Comparison of ENCODE assay signal across 8 mouse cellular contexts in the genomic region with DNA sequence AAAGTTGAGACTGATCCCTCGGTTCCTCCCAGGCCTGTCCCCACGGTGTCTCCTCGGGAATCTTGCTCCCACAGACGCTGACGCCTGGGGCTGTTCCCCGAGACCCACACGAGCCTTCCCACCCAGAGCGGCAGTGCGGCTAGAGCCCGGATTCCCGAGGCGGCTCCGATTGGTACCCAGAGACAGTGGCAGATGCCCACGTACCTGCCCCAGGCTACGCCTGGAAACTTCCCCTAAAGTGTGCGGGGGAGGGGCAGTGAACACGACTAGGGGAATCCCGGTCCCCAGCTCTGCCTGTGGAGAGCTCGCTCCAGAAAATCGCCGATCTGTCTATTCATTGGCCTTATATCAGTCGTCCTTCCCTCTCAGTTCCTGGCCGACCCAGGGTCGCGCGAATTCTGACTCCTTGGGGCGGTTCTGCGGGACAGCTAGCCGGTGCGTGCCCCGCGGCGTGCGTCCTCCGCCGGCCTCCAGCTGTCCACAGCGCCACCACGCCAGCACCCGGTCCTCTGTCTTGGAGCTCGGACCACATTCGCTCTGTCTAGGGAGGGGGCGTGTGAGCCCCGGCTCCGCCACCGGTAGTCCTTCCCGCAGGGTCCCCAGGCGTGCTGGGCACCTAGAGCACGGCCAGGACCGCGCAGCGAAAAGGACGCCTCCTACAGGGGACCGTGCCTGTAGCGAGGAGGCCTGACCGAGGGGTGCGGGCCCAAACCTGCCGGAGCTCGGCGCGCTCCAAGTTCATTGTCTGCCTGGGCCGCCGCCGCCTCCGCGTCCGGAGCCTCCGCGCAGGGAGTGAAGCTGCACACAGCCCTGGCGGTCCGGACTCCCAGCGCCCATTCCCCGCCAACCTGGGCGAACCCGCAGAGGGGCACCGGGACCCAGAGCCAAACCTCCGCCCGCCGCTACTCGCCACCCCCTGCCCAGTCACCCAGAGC. TPM values are rescaled to one million over a fixed set of nuclear protein-coding genes. Genes with fewer than 3 reads are reported as not detected.
DNase-seq lines count a peak whose midpoint lies in the region; ATAC-seq and TF ChIP-seq lines count a peak whose summit lies in the region.

No protein-coding gene starts in this region.

- peak; percentile 69 for ATAC-seq in forebrain, embryonic 16.5 days
- peak; percentile 77 for ATAC-seq in lung, embryonic 14.5 days (ENCODE audit: insufficient read depth)
- peak; percentile 76 for ATAC-seq in neural tube, embryonic 15.5 days (ENCODE audit: low FRiP score)

- peak; percentile 30 for DNase-seq in ES-CJ7 (ENCODE audit: low read depth, low spot score)
- peak; percentile 69 for DNase-seq in cerebellum, adult 11-12 months
- peak; percentile 53 for DNase-seq in heart, postnatal 25 days (ENCODE audit: low spot score)
- peak; percentile 42 to 66 for DNase-seq in layer of hippocampus, adult 18-20 months (ENCODE audit: low spot score in 2 of 2)
- peak; percentile 78 for DNase-seq in lung, embryonic 14.5 days
- DNase-seq in testis, postnatal 14 days (ENCODE audit: low spot score), result peak; percentile 44

- H3K9ac ChIP-seq in forebrain, embryonic 16.5 days (replicated peaks; ENCODE audit: low read depth, low read length), result peak overlapping the region; percentile 91
- H3K9ac ChIP-seq in lung, embryonic 14.5 days, result peak overlapping the region; percentile 82
- peak overlapping the region; percentile 75 for H3K9ac ChIP-seq in neural tube, embryonic 15.5 days (replicated peaks)

- under 1% methylated on average over 79 of the region's 79 CpGs for WGBS in forebrain, embryonic 16.5 days
- WGBS in lung, embryonic 14.5 days, result under 1% methylated on average over 79 of the region's 79 CpGs
- WGBS in neural tube, embryonic 15.5 days, result under 1% methylated on average over 79 of the region's 79 CpGs

- no peaks in the 10 kb centered on the region for H3K36me3 ChIP-seq in forebrain, embryonic 16.5 days (ENCODE audit: control insufficient read depth, insufficient read depth)
- H3K36me3 ChIP-seq in lung, embryonic 14.5 days (ENCODE audit: insufficient read depth), result no peaks in the 10 kb centered on the region
- H3K36me3 ChIP-seq in neural tube, embryonic 15.5 days, result no peaks in the 10 kb centered on the region

- peak overlapping the region; percentile 86 for H3K4me3 ChIP-seq in forebrain, embryonic 16.5 days (replicated peaks; ENCODE audit: low read length)
- peak overlapping the region; percentile 78 for H3K4me3 ChIP-seq in lung, embryonic 14.5 days (ENCODE audit: low read depth, low read length)
- peak overlapping the region; percentile 87 for H3K4me3 ChIP-seq in neural tube, embryonic 15.5 days (replicated peaks)

- H3K4me1 ChIP-seq in forebrain, embryonic 16.5 days (replicated peaks; ENCODE audit: control insufficient read depth, insufficient read depth, low read length), result peaks cover 17% of the 10 kb centered on the region
- peaks cover 17% of the 10 kb centered on the region for H3K4me1 ChIP-seq in lung, embryonic 14.5 days (ENCODE audit: insufficient read depth)
- H3K4me1 ChIP-seq in neural tube, embryonic 15.5 days, result peaks cover 49% of the 10 kb centered on the region

- intact Hi-C loops in heart, postnatal 25 days (cut with DNase I), result loop anchor here (2.0 to 5.0 kb wide), 4 partner anchors 80 to 234 kb away; no protein-coding TSS in a partner anchor

- H3K27ac ChIP-seq in forebrain, embryonic 16.5 days (ENCODE audit: low read length), result peak overlapping the region; percentile 90
- H3K27ac ChIP-seq in lung, embryonic 14.5 days (ENCODE audit: low read depth), result peak overlapping the region; percentile 77
- H3K27ac ChIP-seq in neural tube, embryonic 15.5 days (replicated peaks), result peak overlapping the region; percentile 90

- no peaks in the 10 kb centered on the region for H3K27me3 ChIP-seq in forebrain, embryonic 16.5 days (replicated peaks; ENCODE audit: control insufficient read depth, insufficient read depth, low read length)
- no peaks in the 10 kb centered on the region for H3K27me3 ChIP-seq in lung, embryonic 14.5 days (ENCODE audit: insufficient read depth, low read length)
- H3K27me3 ChIP-seq in neural tube, embryonic 15.5 days (replicated peaks), result no peaks in the 10 kb centered on the region

- H3K9me3 ChIP-seq in forebrain, embryonic 16.5 days (ENCODE audit: control insufficient read depth, low read length), result no peaks in the 10 kb centered on the region
- H3K9me3 ChIP-seq in lung, embryonic 14.5 days (ENCODE audit: low read depth, low read length), result no peaks in the 10 kb centered on the region
- H3K9me3 ChIP-seq in neural tube, embryonic 15.5 days (replicated peaks), result no peaks in the 10 kb centered on the region

- peak overlapping the region; percentile 95 for H3K4me2 ChIP-seq in forebrain, embryonic 16.5 days (ENCODE audit: low read length)
- H3K4me2 ChIP-seq in lung, embryonic 14.5 days, result peak overlapping the region; percentile 99
- peak overlapping the region; percentile 81 for H3K4me2 ChIP-seq in neural tube, embryonic 15.5 days

- TF ChIP-seq CTCF in lung, embryonic 14.5 days (IDR thresholded peaks at IDR 0.05; ENCODE audit: low read depth), result peak; percentile 54

RNA-seq across cellular contexts. Expression of a gene that starts 0.7 kb away (rescaled TPM):
- 22.8 and 23.7 TPM in 2 replicates for polyA plus RNA-seq in forebrain, embryonic 16.5 days (2015; fragmentation: Nextera tagmentation; extraction: Ambion mirVana)
- 1 to 10 TPM; 7.8 to 9.5 TPM for total RNA-seq in heart, postnatal 25 days (2021)
- total RNA-seq in layer of hippocampus, adult 18-20 months (2021), result 10 to 100 TPM; 39.3 to 45.0 TPM
- polyA plus RNA-seq in lung, embryonic 14.5 days (2014; fragmentation: Nextera tagmentation; extraction: Ambion mirVana), result 17.1 and 18.3 TPM in 2 replicates
- 17.1 and 19.7 TPM in 2 replicates for polyA plus RNA-seq in neural tube, embryonic 15.5 days (2015; fragmentation: Nextera tagmentation; extraction: Ambion mirVana)

Comparison
In these comparisons a context has a peak if more than half of its experiments do, and no peak if none do; other contexts are left out.
1. Peak in every context shown above with its lines: DNase-seq, ATAC-seq, H3K4me3 ChIP-seq and H3K27ac ChIP-seq.